Mouse (Mus musculus) olfactory bulb, adult 2 months (tissue): Measurements from ENCODE around the gene Lyl1.

Source experiments
- CTCF ChIP-seq: fragments of 200-500 bp; IDR thresholded peaks from 2 replicates; pipeline ENCODE4 v1.5.1; 2012; ENCODE audit warnings: low read depth, mild to moderate bottlenecking, low read length, moderate library complexity; ENCODE audit not compliant: insufficient read depth
- POLR2A ChIP-seq: fragments of 200-500 bp; IDR thresholded peaks from 2 replicates; pipeline ENCODE4 v1.6.1; 2012; ENCODE audit warnings: mild to moderate bottlenecking, low read depth, low read length, moderate library complexity; ENCODE audit not compliant: insufficient read depth

- TF ChIP-seq CTCF (no peak), POLR2A (no peak)
Observed at GRCm38 (mm10) chr8:84708071-84708541, 6.8 kb downstream of the Lyl1 start.
